Mouse (Mus musculus) myocyte (in vitro differentiated cells): ENCODE data around the gene Gnat1. TPM values are rescaled to one million over a fixed set of nuclear protein-coding genes. Genes with fewer than 3 reads are reported as not detected.

Experiments
- H3K27me3 ChIP-seq: one replicate; pipeline ENCODE4 v1.6.1; 2011; ENCODE audit not compliant: control insufficient read depth, insufficient read depth, insufficient read length
- H3K36me3 ChIP-seq: one replicate; pipeline ENCODE4 v1.6.1; 2011; ENCODE audit not compliant: control insufficient read depth, insufficient read depth
- H3K4me2 ChIP-seq: one replicate; pipeline ENCODE4 v1.6.1; 2011; ENCODE audit warnings: low read depth, control low read depth
- H3K4me3 ChIP-seq: one replicate; pipeline ENCODE4 v1.5.1; 2011; ENCODE audit warnings: mild to moderate bottlenecking, control low read depth, moderate library complexity
- H3K79me2 ChIP-seq: one replicate; pipeline ENCODE4 v1.6.1; 2011; ENCODE audit not compliant: control insufficient read depth, insufficient read depth
- H3ac ChIP-seq: one replicate; pipeline ENCODE4 v1.6.1; 2011; ENCODE audit not compliant: control insufficient read depth, insufficient read length
- CEBPB ChIP-seq: IDR thresholded peaks from 2 replicates; pipeline ENCODE4 v1.6.1; 2011; ENCODE audit warnings: mild to moderate bottlenecking, moderate library complexity; ENCODE audit not compliant: poor library complexity, insufficient read depth, severe bottlenecking
- E2F4 ChIP-seq: IDR thresholded peaks from one replicate; pipeline ENCODE4 v1.6.1; 2011; ENCODE audit warnings: mild to moderate bottlenecking, control low read depth, moderate library complexity; ENCODE audit not compliant: insufficient read depth
- MAX ChIP-seq: IDR thresholded peaks from one replicate; pipeline ENCODE4 v1.6.1; 2011; ENCODE audit warnings: low read depth, mild to moderate bottlenecking, control low read depth
- MYOD1 ChIP-seq, 3 experiments: IDR thresholded peaks; one replicate each; pipeline ENCODE4 v1.6.1; 2011; ENCODE audit warnings: control low read depth in 2 of 3, low read depth in 2 of 3, mild to moderate bottlenecking in 2 of 3, moderate library complexity in 1 of 3; ENCODE audit not compliant: insufficient read length in 2 of 3, control insufficient read depth in 1 of 3
- MYOG ChIP-seq, 3 experiments: IDR thresholded peaks; one replicate each; pipeline ENCODE4 v1.6.1; 2011; ENCODE audit warnings: control low read depth in 2 of 3, low read depth in 2 of 3, mild to moderate bottlenecking in 2 of 3; ENCODE audit not compliant: insufficient read length in 2 of 3, control insufficient read depth in 1 of 3, insufficient read depth in 1 of 3
- POLR2A ChIP-seq: IDR thresholded peaks from one replicate; pipeline ENCODE4 v1.6.1; 2011; ENCODE audit warnings: low read depth, mild to moderate bottlenecking, control low read depth, moderate library complexity; ENCODE audit not compliant: insufficient read length
- POLR2AphosphoS2 ChIP-seq: IDR thresholded peaks from one replicate; pipeline ENCODE4 v1.6.1; 2011; ENCODE audit warnings: low read depth, control low read depth; ENCODE audit not compliant: insufficient read length
- REST ChIP-seq: IDR thresholded peaks from one replicate; pipeline ENCODE4 v1.6.1; 2011; ENCODE audit warnings: mild to moderate bottlenecking, control low read depth, moderate library complexity; ENCODE audit not compliant: insufficient read depth, insufficient read length
- SRF ChIP-seq: IDR thresholded peaks from one replicate; pipeline ENCODE4 v1.6.1; 2011; ENCODE audit warnings: low read depth; ENCODE audit not compliant: control insufficient read depth, insufficient read length
- TCF12 ChIP-seq: IDR thresholded peaks from one replicate; pipeline ENCODE4 v1.6.1; 2011; ENCODE audit warnings: mild to moderate bottlenecking, control low read depth; ENCODE audit not compliant: poor library complexity, insufficient read depth, severe bottlenecking
- TCF3 ChIP-seq: IDR thresholded peaks from one replicate; pipeline ENCODE4 v1.6.1; 2011; ENCODE audit warnings: low read depth, control low read depth; ENCODE audit not compliant: insufficient read length
- USF1 ChIP-seq: IDR thresholded peaks from one replicate; pipeline ENCODE4 v1.6.1; 2011; ENCODE audit warnings: low read depth, mild to moderate bottlenecking, control low read depth, moderate library complexity
- polyA plus RNA-seq: library from polyadenylated mRNA; unstranded; fragments of >200 nt; fragmentation: generic; extraction: Trizol; gene quantifications from one replicate; pipeline ENCODE4 v1.2.1, GENCODE M21; 2012; ENCODE audit warnings: missing spikeins

Gnat1 gene
- polyA plus RNA-seq, 1 experiment, result not detected

DNA sequence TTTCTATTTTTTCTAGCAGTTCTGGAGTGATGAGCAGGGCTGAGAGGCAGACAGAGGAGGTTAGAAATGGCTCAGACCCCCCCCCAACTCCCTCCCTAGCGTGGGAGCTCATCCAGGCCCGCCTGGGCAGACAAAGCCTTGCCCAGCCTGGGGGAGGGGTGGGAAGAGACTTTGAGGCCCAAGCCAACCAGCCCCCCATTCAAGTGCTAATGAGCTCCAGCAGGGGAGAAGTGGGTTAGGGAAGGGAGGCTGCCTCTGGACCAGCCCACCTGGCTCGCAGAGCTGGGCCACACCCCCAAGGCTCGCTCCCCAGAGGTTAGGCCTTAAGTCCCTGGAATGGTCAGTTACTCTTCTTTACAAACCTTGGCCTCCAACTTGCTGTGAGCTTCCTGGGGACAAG, 48.9 kb downstream of the Gnat1 start:
- TF ChIP-seq MYOG (IDR thresholded peaks at IDR 0.05; ENCODE audit: control insufficient read depth in 1 of 3, insufficient read depth in 1 of 3, insufficient read length in 2 of 3, low read depth in 2 of 3) (no peak), MYOD1 (IDR thresholded peaks at IDR 0.05; ENCODE audit: control insufficient read depth in 1 of 3, insufficient read length in 2 of 3, low read depth in 2 of 3) (no peak), TCF12 (no peak)
- H3K4me2 ChIP-seq, result peak overlapping the region; percentile 18
- H3K36me3 ChIP-seq, result no peaks in the 10 kb centered on the region
- no peak overlapping the region for H3K4me3 ChIP-seq
- H3ac ChIP-seq, result no peak overlapping the region
- H3K27me3 ChIP-seq, result no peaks in the 10 kb centered on the region
- peaks cover 86% of the 10 kb centered on the region for H3K79me2 ChIP-seq

DNA sequence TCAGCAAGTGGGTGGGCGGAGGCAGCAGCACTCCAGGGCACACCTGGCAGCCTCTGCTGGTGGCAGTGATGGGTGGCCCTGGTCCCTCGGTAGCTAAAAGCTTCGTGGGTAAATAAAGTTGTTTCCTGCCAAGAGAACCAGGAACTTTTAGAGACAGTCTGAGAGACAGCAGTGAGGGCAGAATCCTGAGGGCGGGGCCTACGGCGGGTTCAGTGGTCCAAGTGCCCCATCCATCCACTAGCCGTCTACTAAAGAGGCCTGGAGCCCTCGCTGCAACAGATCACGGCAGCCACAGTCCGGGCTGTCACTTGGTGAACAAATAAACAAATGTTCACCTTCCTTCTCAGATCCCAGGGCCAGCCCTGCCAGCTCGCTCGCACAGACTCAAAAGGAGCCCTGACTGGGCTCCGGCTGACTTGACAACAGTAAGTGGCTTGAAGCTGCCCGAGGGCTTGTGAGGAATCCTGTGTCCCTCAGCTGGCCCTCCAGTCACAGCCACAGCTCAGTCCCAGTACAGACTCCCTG, 49.5 kb downstream of the Gnat1 start:
- Histone ChIP-seq H3K27me3 (no peaks in the 10 kb centered on the region), H3K79me2 (peaks cover 91% of the 10 kb centered on the region), H3K36me3 (no peaks in the 10 kb centered on the region), H3K4me2 (peak overlapping the region; percentile 18), H3K4me3 (no peak overlapping the region), H3ac (no peak overlapping the region)
- TF ChIP-seq SRF (no peak), TCF3 (no peak), MAX (no peak), E2F4 (no peak), MYOG (IDR thresholded peaks at IDR 0.05; ENCODE audit: control insufficient read depth in 1 of 3, insufficient read depth in 1 of 3, insufficient read length in 2 of 3, low read depth in 2 of 3) (no peak), POLR2A (no peak), POLR2AphosphoS2 (no peak), REST (no peak), USF1 (no peak), TCF12 (no peak), CEBPB (no peak), MYOD1 (IDR thresholded peaks at IDR 0.05; ENCODE audit: control insufficient read depth in 1 of 3, insufficient read length in 2 of 3, low read depth in 2 of 3) (no peak)

DNA sequence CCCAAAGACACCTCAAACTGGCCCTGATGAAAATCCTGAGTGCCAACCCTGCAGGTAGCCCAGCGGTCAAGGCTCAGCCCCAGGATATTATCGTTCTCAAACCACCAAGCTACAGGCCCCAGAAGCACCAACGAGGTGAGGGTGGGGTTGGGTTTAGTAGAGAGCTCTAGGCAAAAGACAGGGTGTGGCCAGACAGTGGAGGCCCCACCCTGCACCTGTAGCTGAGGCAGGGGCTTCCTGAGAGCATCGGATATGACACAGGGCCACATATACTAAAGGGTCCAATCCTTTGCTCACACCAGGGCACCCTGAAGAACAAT, 50.1 kb downstream of the Gnat1 start:
- no peaks in the 10 kb centered on the region for H3K27me3 ChIP-seq
- TF ChIP-seq USF1 (no peak), SRF (no peak), POLR2A (no peak), TCF3 (no peak), MAX (no peak), TCF12 (no peak), MYOD1 (IDR thresholded peaks at IDR 0.05; ENCODE audit: control insufficient read depth in 1 of 3, insufficient read length in 2 of 3, low read depth in 2 of 3) (no peak)
- H3ac ChIP-seq, result no peak overlapping the region
- H3K4me3 ChIP-seq, result no peak overlapping the region
- no peak overlapping the region for H3K4me2 ChIP-seq
- H3K79me2 ChIP-seq, result peaks cover 91% of the 10 kb centered on the region
- no peaks in the 10 kb centered on the region for H3K36me3 ChIP-seq

DNA sequence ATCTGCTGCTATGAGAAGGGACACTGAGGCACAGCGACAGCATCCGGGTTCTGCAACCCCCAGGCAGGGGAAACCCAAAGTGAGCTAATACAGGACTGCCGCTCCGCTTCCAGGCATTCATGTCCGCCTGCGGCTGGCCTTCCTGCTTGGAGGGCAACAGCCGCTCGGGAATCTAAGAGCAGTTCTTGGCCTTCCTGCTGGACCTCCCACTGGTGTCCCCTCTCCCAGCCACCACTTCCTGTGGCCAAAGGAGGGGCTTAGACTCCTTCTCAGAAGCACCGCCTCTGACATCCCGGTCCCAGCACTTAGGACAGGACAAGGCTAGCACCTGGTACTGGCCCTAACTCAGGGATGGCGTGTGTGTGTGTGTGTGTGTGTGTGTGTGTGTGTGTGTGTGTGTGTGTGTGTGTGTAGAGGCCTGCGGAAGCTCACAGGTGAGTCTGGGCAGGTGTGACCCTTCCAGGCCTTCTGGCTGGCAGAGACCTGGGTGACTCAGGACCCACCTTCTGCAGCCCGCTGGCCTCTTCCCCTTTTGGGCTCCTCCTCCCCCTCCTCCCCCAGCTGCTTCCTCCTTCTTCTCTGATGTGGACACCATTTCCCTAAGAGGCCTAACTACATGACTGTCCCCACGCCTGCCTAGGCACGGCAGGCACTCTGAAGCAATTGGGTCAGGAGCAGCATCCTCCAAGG, 50.6 kb downstream of the Gnat1 start:
- Histone ChIP-seq H3K79me2 (peaks cover 91% of the 10 kb centered on the region), H3K4me3 (no peak overlapping the region), H3ac (no peak overlapping the region), H3K4me2 (no peak overlapping the region), H3K36me3 (no peaks in the 10 kb centered on the region), H3K27me3 (no peaks in the 10 kb centered on the region)
- TF ChIP-seq POLR2AphosphoS2, result no peak

DNA sequence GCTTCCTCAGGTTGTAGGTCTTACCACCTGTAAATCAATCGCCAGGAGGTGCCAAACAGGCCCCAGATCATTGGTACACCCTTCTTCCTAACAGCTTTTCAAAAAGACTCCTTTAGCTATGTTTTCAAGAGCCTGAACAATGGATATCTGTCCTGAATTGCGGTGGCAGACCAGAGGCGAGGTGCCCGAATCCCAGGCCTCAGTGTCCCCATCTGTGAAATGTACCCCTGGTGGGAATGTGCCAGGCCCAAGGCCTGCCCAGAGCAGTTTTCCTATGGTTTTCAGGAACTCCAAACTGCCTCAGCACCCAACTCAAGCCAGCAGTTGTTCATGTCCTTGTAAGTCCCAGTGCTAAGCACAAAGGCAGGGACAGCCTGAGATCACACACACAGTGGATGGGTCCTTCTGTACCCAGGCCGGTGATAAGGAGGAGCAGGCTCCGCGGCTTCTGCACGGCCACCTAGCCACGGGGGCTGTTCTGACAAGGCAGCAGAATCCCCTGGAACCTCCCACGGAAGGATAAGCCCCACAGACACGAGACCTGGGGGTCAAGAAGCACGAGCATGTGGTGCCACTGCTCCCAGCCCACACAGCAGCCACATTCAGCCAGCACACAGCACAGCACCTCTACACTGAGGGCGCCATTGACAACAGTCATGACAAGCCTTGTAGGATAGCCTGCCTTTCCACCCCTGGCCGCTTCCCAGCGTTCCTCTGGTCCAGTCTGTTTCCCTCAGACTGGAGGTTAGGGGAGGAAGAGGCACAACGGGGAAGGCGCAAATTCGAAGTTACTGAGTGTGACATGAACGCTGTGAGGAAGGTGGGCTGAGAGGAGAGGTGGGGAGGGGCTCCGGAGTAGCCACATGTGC, 51.9 kb downstream of the Gnat1 start:
- H3K36me3 ChIP-seq, result peaks cover 7% of the 10 kb centered on the region
- no peak for TF ChIP-seq USF1
- peak in 1 of 3 experiments; percentile 21 for TF ChIP-seq MYOD1 (IDR thresholded peaks at IDR 0.05; ENCODE audit: control insufficient read depth in 1 of 3, insufficient read length in 2 of 3, low read depth in 2 of 3)
- TF ChIP-seq MAX, result no peak
- H3K27me3 ChIP-seq, result no peaks in the 10 kb centered on the region
- peaks cover 91% of the 10 kb centered on the region for H3K79me2 ChIP-seq
- H3K4me3 ChIP-seq, result no peak overlapping the region
- H3ac ChIP-seq, result no peak overlapping the region
- H3K4me2 ChIP-seq, result peak overlapping the region; percentile 80
